Mouse (Mus musculus) adrenal gland, postnatal 25 days (tissue): ENCODE measurements around the gene H2-Eb1. TPM values are rescaled to one million over a fixed set of nuclear protein-coding genes. Genes with fewer than 3 reads are reported as not detected.

Experiments used
- DNase-seq: peaks from one replicate; pipeline ENCODE4 v3.0.0; 2021; ENCODE audit warnings: mixed read lengths
- long read RNA-seq: library from polyadenylated mRNA; stranded (forward); transcript quantifications from one replicate; pipeline ENCODE4 v2.0.0, GENCODE M21; 2021
- total RNA-seq: library from RNA; stranded (reverse); gene quantifications from 2 replicates; pipeline ENCODE4 v1.2.3, GENCODE M21; 2021

The H2-Eb1 gene
- 14.0 and 18.1 TPM in 2 replicates for total RNA-seq
- long read RNA-seq, transcript H2-Eb1-203 (6 exons, 1,669 nt), result major isoform, 35 of 39 reads
- long read RNA-seq, partial matches to known transcripts, result 0 of 39 reads
- long read RNA-seq, other reads (novel, unspliced or antisense), result 4 of 39 reads

GRCm38 (mm10) chr17:34305380-34306030 is at the start of gene H2-Eb1:
TSS of gene H2-Eb1 (plus strand) at chr17:34305867.
- peak; percentile 72 for DNase-seq

- DNase-seq, result no peak
Measured at GRCm38 (mm10) chr17:34256501-34256900, 49.2 kb upstream of the H2-Eb1 start.

- peak; percentile 76 for DNase-seq
Measured at GRCm38 (mm10) chr17:34257594-34258375, 47.9 kb upstream of the H2-Eb1 start, which contains the start of gene H2-Ab1. TSS of gene H2-Ab1 (plus strand) at chr17:34257689.

- no peak for DNase-seq
Measured at GRCm38 (mm10) chr17:34260551-34260950, 45.1 kb upstream of the H2-Eb1 start.

- peak; percentile 58 for DNase-seq
Measured at GRCm38 (mm10) chr17:34261502-34261901, 44.2 kb upstream of the H2-Eb1 start.

GRCm38 (mm10) chr17:34263068-34263467 is 42.6 kb upstream of the H2-Eb1 start:
- peak; percentile 49 for DNase-seq

- DNase-seq, result no peak
Measured at GRCm38 (mm10) chr17:34263811-34264371, 41.8 kb upstream of the H2-Eb1 start.

GRCm38 (mm10) chr17:34264452-34265351 is 41.0 kb upstream of the H2-Eb1 start:
- peak; percentile 23 for DNase-seq

GRCm38 (mm10) chr17:34268262-34268661 is 37.4 kb upstream of the H2-Eb1 start:
- no peak for DNase-seq

- no peak for DNase-seq
Measured at GRCm38 (mm10) chr17:34268748-34269147, 36.9 kb upstream of the H2-Eb1 start.

GRCm38 (mm10) chr17:34269817-34270216 is 35.9 kb upstream of the H2-Eb1 start:
- no peak for DNase-seq

GRCm38 (mm10) chr17:34270230-34270629 is 35.4 kb upstream of the H2-Eb1 start:
- no peak for DNase-seq

GRCm38 (mm10) chr17:34270940-34271339 is 34.7 kb upstream of the H2-Eb1 start:
- no peak for DNase-seq

GRCm38 (mm10) chr17:34272102-34272501 is 33.6 kb upstream of the H2-Eb1 start:
- DNase-seq, result no peak

- DNase-seq, result no peak
Measured at GRCm38 (mm10) chr17:34280499-34281038, 25.1 kb upstream of the H2-Eb1 start.

- DNase-seq, result no peak
Measured at GRCm38 (mm10) chr17:34281836-34282235, 23.8 kb upstream of the H2-Eb1 start.

GRCm38 (mm10) chr17:34285371-34285770 is 20.3 kb upstream of the H2-Eb1 start:
- DNase-seq, result no peak

GRCm38 (mm10) chr17:34285848-34286247 is 19.8 kb upstream of the H2-Eb1 start:
- DNase-seq, result peak; percentile 46

- DNase-seq, result no peak
Measured at GRCm38 (mm10) chr17:34286501-34286900, 19.2 kb upstream of the H2-Eb1 start.

- no peak for DNase-seq
Measured at GRCm38 (mm10) chr17:34286999-34287398, 18.7 kb upstream of the H2-Eb1 start.

GRCm38 (mm10) chr17:34287648-34288047 is 18.0 kb upstream of the H2-Eb1 start, which contains the start of gene H2-Aa:
TSS of gene H2-Aa (minus strand) at chr17:34287823.
- peak; percentile 60 for DNase-seq
